Mouse (Mus musculus): Measurements from ENCODE around the gene S100b. TPM values are rescaled to one million over a fixed set of nuclear protein-coding genes. Genes with fewer than 3 reads are reported as not detected.

S100b gene
- not detected for polyA plus RNA-seq (2017; shearing (Covaris generic))

GRCm38 (mm10) chr10:76253536-76253935 lies at the start of gene S100b:
Gene S100b, plus strand, starts transcription at chr10:76253853.

GRCm38 (mm10) chr10:76237341-76238225 lies 16.1 kb upstream of the S100b start, which contains the start of gene Prmt2:
Gene Prmt2, minus strand, starts transcription at chr10:76237865.

Other genes starting within 250 kb of the S100b start
- 32.4 TPM for gene Zfp280b, start 221.2 kb upstream of the S100b start, polyA plus RNA-seq (2017; shearing (Covaris generic))
- gene Slc5a4b, start 142.9 kb upstream of the S100b start, polyA plus RNA-seq (2017; shearing (Covaris generic)), result 0.20 TPM
- not detected for gene Slc5a4a, start 106.4 kb upstream of the S100b start, polyA plus RNA-seq (2017; shearing (Covaris generic))
- 18.4 TPM for gene Prmt2, start 16.0 kb upstream of the S100b start, polyA plus RNA-seq (2017; shearing (Covaris generic))
- 4.7 TPM for gene Dip2a, start 91.4 kb downstream of the S100b start, polyA plus RNA-seq (2017; shearing (Covaris generic))
- gene AC141477.1, start 186.6 kb downstream of the S100b start, polyA plus RNA-seq (2017; shearing (Covaris generic)), result 18.6 TPM
- 23.1 TPM for gene Pcnt, start 188.9 kb downstream of the S100b start, polyA plus RNA-seq (2017; shearing (Covaris generic))
- gene 2610028H24Rik, start 195.2 kb downstream of the S100b start, polyA plus RNA-seq (2017; shearing (Covaris generic)), result not detected
- 43.9 TPM for gene Mcm3ap, start 215.1 kb downstream of the S100b start, polyA plus RNA-seq (2017; shearing (Covaris generic))
- gene Ybey, start 215.3 kb downstream of the S100b start, polyA plus RNA-seq (2017; shearing (Covaris generic)), result 2.2 TPM